Mouse (Mus musculus) CH12.LX (cell line): ENCODE measurements around the gene Myo18a.

Source experiments
- EP300 ChIP-seq: IDR thresholded peaks from 2 replicates; pipeline ENCODE4 v1.6.1; 2011; ENCODE audit warnings: low read length, improper control_type of control experiment
- IRF4 ChIP-seq: IDR thresholded peaks from 2 replicates; pipeline ENCODE4 v1.6.1; 2014; ENCODE audit warnings: low read depth, mild to moderate bottlenecking, inconsistent platforms, low read length, improper control_type of control experiment
- JUN ChIP-seq: IDR thresholded peaks from 2 replicates; pipeline ENCODE4 v1.6.1; 2011; ENCODE audit warnings: low read depth, mild to moderate bottlenecking, low read length, improper control_type of control experiment, moderate library complexity; ENCODE audit not compliant: insufficient read depth
- SMC3 ChIP-seq: IDR thresholded peaks from 2 replicates; pipeline ENCODE4 v1.6.1; 2011; ENCODE audit warnings: low read depth, low read length, improper control_type of control experiment
- UBTF ChIP-seq: IDR thresholded peaks from 2 replicates; pipeline ENCODE4 v1.6.1; 2012; ENCODE audit warnings: low read depth, mild to moderate bottlenecking, inconsistent platforms, low read length, improper control_type of control experiment, moderate library complexity
- ZC3H11A ChIP-seq: IDR thresholded peaks from 2 replicates; pipeline ENCODE4 v1.6.1; 2012; ENCODE audit warnings: low read depth, mild to moderate bottlenecking, inconsistent platforms, low read length, improper control_type of control experiment

GRCm38 (mm10) chr11:77777436-77777835, 14.4 kb downstream of the Myo18a start:
- no peak for TF ChIP-seq JUN
- no peak for TF ChIP-seq IRF4
- TF ChIP-seq SMC3, result no peak
- no peak for TF ChIP-seq ZC3H11A
- no peak for TF ChIP-seq UBTF
- no peak for TF ChIP-seq EP300
